8 mouse cellular contexts compared by ENCODE assay signal in genomic region chr7:128724761-128725160, GRCm38 (mm10). TPM values are rescaled to one million over a fixed set of nuclear protein-coding genes. Genes with fewer than 3 reads are reported as not detected.
DNase-seq lines count a peak whose midpoint lies in the region; ATAC-seq and TF ChIP-seq lines count a peak whose summit lies in the region.

No protein-coding gene starts in this region.

- H3K9ac ChIP-seq in embryonic facial prominence, embryonic 13.5 days, result no peak overlapping the region
- H3K9ac ChIP-seq in midbrain, embryonic 12.5 days (replicated peaks), result no peak overlapping the region

- H3K27ac ChIP-seq in embryonic facial prominence, embryonic 13.5 days, result peak overlapping the region; percentile 13; the same call in 1 of the 2 replicates
- H3K27ac ChIP-seq in kidney, adult 2 months (ENCODE audit: insufficient read depth, low read depth, low read length), result no peak overlapping the region
- no peak overlapping the region for H3K27ac ChIP-seq in limb, embryonic 10.5 days
- H3K27ac ChIP-seq in midbrain, embryonic 12.5 days (replicated peaks), result no peak overlapping the region

- no peak overlapping the region for H3K4me3 ChIP-seq in embryonic facial prominence, embryonic 13.5 days
- H3K4me3 ChIP-seq in kidney, adult 2 months (ENCODE audit: insufficient read depth, low read depth, low read length), result no peak overlapping the region
- no peak overlapping the region for H3K4me3 ChIP-seq in limb, embryonic 10.5 days
- H3K4me3 ChIP-seq in midbrain, embryonic 12.5 days, result no peak overlapping the region

- H3K27me3 ChIP-seq in embryonic facial prominence, embryonic 13.5 days, result no peaks in the 10 kb centered on the region
- no peaks in the 10 kb centered on the region for H3K27me3 ChIP-seq in kidney, adult 2 months (replicated peaks; ENCODE audit: control insufficient read depth, insufficient read depth, low read length)
- no peaks in the 10 kb centered on the region for H3K27me3 ChIP-seq in limb, embryonic 10.5 days (ENCODE audit: low read depth, poor library complexity, severe bottlenecking)
- H3K27me3 ChIP-seq in midbrain, embryonic 12.5 days, result no peaks in the 10 kb centered on the region

- no peak overlapping the region for H3K4me2 ChIP-seq in embryonic facial prominence, embryonic 13.5 days
- H3K4me2 ChIP-seq in midbrain, embryonic 12.5 days (replicated peaks), result no peak overlapping the region

- TF ChIP-seq CTCF in kidney, adult 2 months (conservative IDR thresholded peaks at IDR 0.05; ENCODE audit: insufficient read depth, insufficient read length, low read depth, low read length), result peak; percentile 45

- 29% methylated on average over 4 of the region's 4 CpGs for WGBS in embryonic facial prominence, embryonic 13.5 days
- 24% methylated on average over 4 of the region's 4 CpGs for WGBS in kidney, adult 2 months
- WGBS in limb, embryonic 10.5 days, result 59% methylated on average over 4 of the region's 4 CpGs
- WGBS in midbrain, embryonic 12.5 days, result 47% methylated on average over 4 of the region's 4 CpGs

- peak; percentile 54 for DNase-seq in A20 (ENCODE audit: low read depth, low spot score)
- DNase-seq in adrenal gland, postnatal 10 days, result peak; percentile 67
- DNase-seq in heart, adult 9 months (ENCODE audit: low spot score in 2 of 2), result peak; percentile 68 to 76
- DNase-seq in kidney, adult 2 months, result peak; percentile 84
- DNase-seq in limb, embryonic 10.5 days (ENCODE audit: low spot score), result peak; percentile 41
- peak; percentile 48 to 67 for DNase-seq in spleen, postnatal 4 days (ENCODE audit: low spot score in 2 of 2)

- no peak for TF ChIP-seq POLR2A in kidney, adult 2 months (IDR thresholded peaks at IDR 0.05; ENCODE audit: low read depth, low read length)

- ATAC-seq in embryonic facial prominence, embryonic 13.5 days (ENCODE audit: insufficient number of reproducible peaks, insufficient read depth, low FRiP score, low TSS enrichment, low read depth), result peak; percentile 76
- peak; percentile 60; the same call in 1 of the 2 replicates for ATAC-seq in midbrain, embryonic 12.5 days (ENCODE audit: low FRiP score, low read depth)

- H3K36me3 ChIP-seq in embryonic facial prominence, embryonic 13.5 days, result peaks cover 31% of the 10 kb centered on the region
- peaks cover 2% of the 10 kb centered on the region; the same call in 1 of the 2 replicates for H3K36me3 ChIP-seq in kidney, adult 2 months (ENCODE audit: control insufficient read depth, insufficient read depth, low read length)
- H3K36me3 ChIP-seq in limb, embryonic 10.5 days, result peaks cover 58% of the 10 kb centered on the region
- H3K36me3 ChIP-seq in midbrain, embryonic 12.5 days, result peaks cover 22% of the 10 kb centered on the region

- H3K9me3 ChIP-seq in embryonic facial prominence, embryonic 13.5 days, result no peaks in the 10 kb centered on the region
- H3K9me3 ChIP-seq in limb, embryonic 10.5 days (replicated peaks), result no peaks in the 10 kb centered on the region
- no peaks in the 10 kb centered on the region for H3K9me3 ChIP-seq in midbrain, embryonic 12.5 days

- peaks cover 12% of the 10 kb centered on the region for H3K4me1 ChIP-seq in embryonic facial prominence, embryonic 13.5 days
- peaks cover 12% of the 10 kb centered on the region; the same call in 1 of the 2 replicates for H3K4me1 ChIP-seq in kidney, adult 2 months (ENCODE audit: control insufficient read depth, insufficient read depth, low read length)
- peaks cover 4% of the 10 kb centered on the region; the same call in 1 of the 2 replicates for H3K4me1 ChIP-seq in limb, embryonic 10.5 days
- peaks cover 19% of the 10 kb centered on the region for H3K4me1 ChIP-seq in midbrain, embryonic 12.5 days

RNA-seq across cellular contexts. Expression of gene Mcmbp, which starts 15.5 kb away (rescaled TPM):
- total RNA-seq in adrenal gland, postnatal 10 days (2021), result 10 to 100 TPM; 38.6 to 42.7 TPM
- 68.8 and 70.8 TPM in 2 replicates for polyA plus RNA-seq in embryonic facial prominence, embryonic 13.5 days (2015; fragmentation: Nextera tagmentation; extraction: Ambion mirVana)
- polyA plus RNA-seq in kidney, adult 2 months (2012; rRNA removed), result 19.8 and 22.2 TPM in 2 replicates
- 76.7 and 78.1 TPM in 2 replicates for polyA plus RNA-seq in limb, embryonic 10.5 days (2016; fragmentation: Nextera tagmentation; extraction: Ambion mirVana)
- 74.8 and 78.8 TPM in 2 replicates for polyA plus RNA-seq in midbrain, embryonic 12.5 days (2016; fragmentation: Nextera tagmentation; extraction: Ambion mirVana)

RNA-seq across cellular contexts. Expression of gene Sec23ip, which starts 20.0 kb away (rescaled TPM):
- 10 to 100 TPM; 34.1 to 44.9 TPM for total RNA-seq in adrenal gland, postnatal 10 days (2021)
- polyA plus RNA-seq in embryonic facial prominence, embryonic 13.5 days (2015; fragmentation: Nextera tagmentation; extraction: Ambion mirVana), result 34.1 and 38.3 TPM in 2 replicates
- polyA plus RNA-seq in kidney, adult 2 months (2012; rRNA removed), result 29.9 and 35.5 TPM in 2 replicates
- 37.1 and 39.1 TPM in 2 replicates for polyA plus RNA-seq in limb, embryonic 10.5 days (2016; fragmentation: Nextera tagmentation; extraction: Ambion mirVana)
- 42.6 and 42.8 TPM in 2 replicates for polyA plus RNA-seq in midbrain, embryonic 12.5 days (2016; fragmentation: Nextera tagmentation; extraction: Ambion mirVana)
